Mouse (Mus musculus) testis, adult 2 months (tissue): ENCODE measurements around the gene Fhad1. TPM values are rescaled to one million over a fixed set of nuclear protein-coding genes. Genes with fewer than 3 reads are reported as not detected.

ENCODE experiments used
- H3K27ac ChIP-seq: fragments of 200-500 bp; 2 replicates; pipeline ENCODE4 v1.5.1; 2012; ENCODE audit warnings: low read depth, low read length; ENCODE audit not compliant: control insufficient read depth, insufficient read depth
- H3K27me3 ChIP-seq: fragments of 200-500 bp; 2 replicates; pipeline ENCODE4 v1.6.1; 2012; ENCODE audit warnings: mild to moderate bottlenecking, low read length, moderate library complexity; ENCODE audit not compliant: control insufficient read depth, insufficient read depth
- H3K36me3 ChIP-seq: fragments of 200-500 bp; 2 replicates; pipeline ENCODE4 v1.6.1; 2012; ENCODE audit warnings: mild to moderate bottlenecking, low read length; ENCODE audit not compliant: control insufficient read depth, insufficient read depth
- H3K4me1 ChIP-seq: fragments of 200-500 bp; 2 replicates; pipeline ENCODE4 v1.6.1; 2012; ENCODE audit warnings: low read length; ENCODE audit not compliant: control insufficient read depth, insufficient read depth
- H3K4me3 ChIP-seq: fragments of 200-500 bp; 2 replicates; pipeline ENCODE4 v1.5.1; 2012; ENCODE audit warnings: low read depth, mild to moderate bottlenecking, low read length, moderate library complexity, mixed read lengths; ENCODE audit not compliant: control insufficient read depth
- CTCF ChIP-seq: fragments of 200-500 bp; IDR thresholded peaks from 2 replicates; pipeline ENCODE4 v1.5.1; 2012; ENCODE audit warnings: low read depth, mild to moderate bottlenecking, inconsistent platforms, low read length, moderate library complexity; ENCODE audit not compliant: control insufficient read depth, insufficient read depth, insufficient replicate concordance
- POLR2A ChIP-seq: fragments of 200-500 bp; IDR thresholded peaks from 2 replicates; pipeline ENCODE4 v1.6.1; 2012; ENCODE audit warnings: low read depth, mild to moderate bottlenecking, inconsistent platforms, low read length, moderate library complexity; ENCODE audit not compliant: control insufficient read depth
- polyA plus RNA-seq: library from polyadenylated mRNA; depleted of rRNA; stranded (reverse); fragments of >200 nt; gene quantifications from 2 replicates; pipeline ENCODE4 v1.2.3, GENCODE M21; 2012

The Fhad1 gene
- polyA plus RNA-seq, 1 experiment: 186 TPM

- no peaks in the 10 kb centered on the region for H3K36me3 ChIP-seq
- no peaks in the 10 kb centered on the region for H3K27me3 ChIP-seq
- H3K4me3 ChIP-seq: no peak overlapping the region
- H3K4me1 ChIP-seq: no peaks in the 10 kb centered on the region; the same call in 1 of the 2 replicates
- H3K27ac ChIP-seq: no peak overlapping the region
- TF ChIP-seq CTCF: no peak
- no peak for TF ChIP-seq POLR2A
These were observed 101.5 kb downstream of the Fhad1 start for GRCm38 (mm10) chr4:141913201-141913993.

GRCm38 (mm10) chr4:141904710-141905109 lies 110.2 kb downstream of the Fhad1 start:
- no peak overlapping the region for H3K4me3 ChIP-seq
- H3K27me3 ChIP-seq: no peaks in the 10 kb centered on the region
- H3K27ac ChIP-seq: no peak overlapping the region
- TF ChIP-seq CTCF (no peak), POLR2A (no peak)
- no peaks in the 10 kb centered on the region for H3K4me1 ChIP-seq
- H3K36me3 ChIP-seq: no peaks in the 10 kb centered on the region

GRCm38 (mm10) chr4:141902479-141902858 lies 112.4 kb downstream of the Fhad1 start:
- no peaks in the 10 kb centered on the region for H3K27me3 ChIP-seq
- TF ChIP-seq CTCF (no peak), POLR2A (no peak)
- no peak overlapping the region for H3K4me3 ChIP-seq
- no peak overlapping the region for H3K27ac ChIP-seq
- H3K36me3 ChIP-seq: no peaks in the 10 kb centered on the region
- no peaks in the 10 kb centered on the region for H3K4me1 ChIP-seq

GRCm38 (mm10) chr4:141901711-141902478 lies 113.0 kb downstream of the Fhad1 start:
- TF ChIP-seq POLR2A (no peak), CTCF (no peak)
- Histone ChIP-seq H3K36me3 (no peaks in the 10 kb centered on the region), H3K27me3 (no peaks in the 10 kb centered on the region), H3K4me1 (no peaks in the 10 kb centered on the region), H3K27ac (no peak overlapping the region), H3K4me3 (no peak overlapping the region)

- no peak overlapping the region for H3K27ac ChIP-seq
- no peak overlapping the region for H3K4me3 ChIP-seq
- no peaks in the 10 kb centered on the region for H3K4me1 ChIP-seq
- TF ChIP-seq CTCF: no peak
- TF ChIP-seq POLR2A: no peak
- no peaks in the 10 kb centered on the region for H3K36me3 ChIP-seq
- no peaks in the 10 kb centered on the region for H3K27me3 ChIP-seq
These were observed 114.5 kb downstream of the Fhad1 start for GRCm38 (mm10) chr4:141900421-141900820.

GRCm38 (mm10) chr4:141899936-141900335 lies 114.9 kb downstream of the Fhad1 start:
- Histone ChIP-seq H3K4me1 (no peaks in the 10 kb centered on the region), H3K27ac (no peak overlapping the region), H3K27me3 (no peaks in the 10 kb centered on the region), H3K36me3 (no peaks in the 10 kb centered on the region), H3K4me3 (no peak overlapping the region)
- TF ChIP-seq POLR2A: no peak
- TF ChIP-seq CTCF: no peak

- TF ChIP-seq POLR2A: no peak
- no peak for TF ChIP-seq CTCF
- no peaks in the 10 kb centered on the region for H3K4me1 ChIP-seq
- H3K4me3 ChIP-seq: no peak overlapping the region
- H3K27me3 ChIP-seq: no peaks in the 10 kb centered on the region
- H3K36me3 ChIP-seq: no peaks in the 10 kb centered on the region
- no peak overlapping the region for H3K27ac ChIP-seq
These were observed 116.0 kb downstream of the Fhad1 start for GRCm38 (mm10) chr4:141898905-141899304.

GRCm38 (mm10) chr4:141897838-141898237 lies 117.0 kb downstream of the Fhad1 start:
- no peak for TF ChIP-seq POLR2A
- H3K4me3 ChIP-seq: no peak overlapping the region
- no peak overlapping the region for H3K27ac ChIP-seq
- H3K4me1 ChIP-seq: no peaks in the 10 kb centered on the region
- H3K36me3 ChIP-seq: no peaks in the 10 kb centered on the region
- H3K27me3 ChIP-seq: no peaks in the 10 kb centered on the region
